Mouse (Mus musculus): ENCODE measurements around the gene Gpr152.

The Gpr152 gene

GRCm38 (mm10) chr19:4139446-4139845, at the start of gene Gpr152:
TSS of gene Gpr152 (plus strand) at chr19:4139787.
- DNase-seq = no peak

- no peak for DNase-seq
Measured at GRCm38 (mm10) chr19:4090446-4090845, 49.1 kb upstream of the Gpr152 start.

- no peak for DNase-seq
Measured at GRCm38 (mm10) chr19:4091383-4091782, 48.2 kb upstream of the Gpr152 start.

DNA sequence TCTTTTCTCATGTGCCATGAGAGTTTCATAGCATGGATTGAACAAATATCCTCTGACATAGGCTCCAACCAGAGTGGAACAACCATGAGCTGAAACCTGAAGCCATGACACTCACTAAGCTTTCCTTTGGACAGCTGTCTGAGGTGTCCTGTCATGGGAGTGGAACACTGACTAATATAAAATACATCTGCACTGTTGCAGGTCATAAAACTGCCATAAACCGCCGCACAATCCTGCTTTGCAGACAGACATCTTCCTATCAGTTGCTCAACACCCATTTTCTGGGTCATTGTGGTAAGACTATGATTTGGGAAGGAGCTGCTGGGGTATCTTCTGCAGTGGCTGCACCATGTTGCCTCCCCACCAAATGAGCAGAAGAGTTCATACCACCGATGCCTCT, 46.8 kb upstream of the Gpr152 start:
- DNase-seq = no peak

DNA sequence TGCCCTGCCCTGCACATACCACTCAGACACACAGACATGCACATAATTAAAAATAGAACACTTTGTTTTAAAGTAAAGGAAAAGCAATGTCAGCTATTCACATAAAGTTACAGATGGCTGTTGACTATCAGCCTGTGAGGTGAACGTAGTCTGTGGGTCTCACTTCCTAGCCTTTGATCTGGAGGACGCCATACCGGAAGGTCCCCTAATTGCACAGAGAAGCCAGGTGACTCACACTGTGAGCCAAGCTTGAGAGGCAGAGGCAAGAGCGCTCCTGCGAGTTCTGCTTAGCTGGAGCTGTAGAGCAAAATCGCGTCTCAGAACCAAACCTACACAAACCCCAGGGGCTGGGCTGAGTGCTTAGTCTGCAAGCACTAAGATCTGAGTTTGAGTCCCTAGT, 45.8 kb upstream of the Gpr152 start:
- no peak for DNase-seq

GRCm38 (mm10) chr19:4094348-4094747, 45.2 kb upstream of the Gpr152 start:
- no peak for DNase-seq

DNA sequence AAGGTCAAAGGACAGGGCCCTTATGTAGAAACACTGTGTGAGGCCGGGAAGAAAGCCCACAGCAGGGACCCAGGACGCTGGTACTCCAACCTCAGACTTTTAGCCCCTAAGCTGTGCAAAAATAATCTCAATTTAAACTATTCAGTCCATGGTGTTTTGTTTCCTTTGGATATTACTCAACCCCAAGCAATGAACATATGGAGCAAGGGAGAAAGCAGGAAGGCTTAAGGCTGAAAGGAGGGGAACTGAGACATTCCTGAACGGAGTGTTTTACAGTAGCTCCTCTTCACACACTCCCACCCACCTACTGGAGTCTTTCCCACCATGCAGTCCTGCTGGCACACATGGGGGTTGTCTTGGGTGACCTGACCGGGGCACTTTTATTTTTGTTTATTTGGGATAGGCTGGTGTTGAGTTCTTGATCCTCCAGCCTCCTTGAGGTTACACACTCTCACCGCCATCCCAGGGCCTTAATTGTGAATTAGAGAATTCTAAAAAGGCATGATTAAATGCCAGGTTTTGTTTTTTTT, 44.7 kb upstream of the Gpr152 start:
- DNase-seq = no peak

- DNase-seq = no peak
Measured at GRCm38 (mm10) chr19:4095802-4096201, 43.8 kb upstream of the Gpr152 start.

DNA sequence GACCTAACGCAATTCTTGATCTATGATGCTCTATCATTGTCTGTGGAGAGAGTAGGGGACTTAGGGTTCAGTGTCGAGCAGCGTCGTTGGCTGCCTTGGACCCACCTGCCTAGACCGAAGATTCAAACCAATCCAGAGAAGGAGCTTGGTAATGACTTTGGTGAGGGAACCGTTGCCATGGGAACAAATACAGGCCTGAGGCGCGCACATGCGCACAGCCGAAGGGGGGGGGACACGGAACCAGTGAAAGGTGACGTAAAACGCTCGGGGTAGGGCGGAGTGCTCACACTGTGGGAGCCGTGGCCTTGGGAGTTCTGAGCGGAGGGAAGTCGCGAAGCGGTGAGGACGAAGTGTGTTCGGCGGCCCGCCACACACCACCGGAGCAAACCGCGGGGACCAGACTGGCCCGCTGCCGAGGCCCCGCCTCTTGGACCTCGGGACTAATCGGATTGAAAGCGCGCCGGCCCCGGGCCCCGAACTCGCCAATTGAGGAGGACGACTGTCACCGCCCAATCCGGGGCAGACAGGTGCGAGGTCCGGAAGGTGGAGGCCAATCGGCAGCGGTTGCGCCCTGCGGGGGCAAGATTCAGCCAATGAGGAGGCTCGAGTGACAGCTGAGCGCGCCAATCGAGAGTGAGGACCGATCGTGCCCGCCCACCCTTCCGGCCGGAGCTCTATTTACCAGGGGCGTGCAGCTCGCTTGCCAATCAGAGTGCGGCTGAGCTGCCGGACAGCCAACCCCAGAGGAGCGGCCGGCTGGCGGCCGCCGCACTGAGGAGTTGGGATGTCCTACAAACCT, 42.7 kb upstream of the Gpr152 start, which contains the start of gene Cdk2ap2:
Gene Cdk2ap2, plus strand, starts transcription at position 541 of the 799 bp plus-strand sequence.
- DNase-seq = peak; percentile 100

DNA sequence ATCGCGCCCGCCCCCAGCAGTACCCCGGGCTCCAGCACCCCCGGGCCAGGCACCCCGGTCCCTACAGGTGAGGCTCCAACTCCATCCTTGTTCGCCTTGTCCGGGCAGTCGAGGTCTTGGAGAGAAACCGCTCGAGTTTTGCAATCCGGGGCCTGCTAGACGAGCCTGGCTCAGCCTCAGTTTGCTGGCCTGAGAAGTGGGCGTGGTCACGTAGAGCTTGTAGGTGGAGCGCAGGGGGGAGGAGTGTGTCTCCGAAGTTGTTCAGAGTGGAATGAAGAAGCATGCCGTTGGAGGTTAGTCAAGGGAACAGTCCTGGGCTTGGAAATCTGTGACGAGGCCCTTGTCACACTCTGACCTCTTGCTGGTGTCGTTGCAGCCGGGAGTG, 42.2 kb upstream of the Gpr152 start:
- peak; percentile 78 to 86 for DNase-seq

- no peak for DNase-seq
Measured at GRCm38 (mm10) chr19:4098426-4098825, 41.2 kb upstream of the Gpr152 start.

GRCm38 (mm10) chr19:4099056-4099455, 40.5 kb upstream of the Gpr152 start:
- DNase-seq = peak; percentile 97

DNA sequence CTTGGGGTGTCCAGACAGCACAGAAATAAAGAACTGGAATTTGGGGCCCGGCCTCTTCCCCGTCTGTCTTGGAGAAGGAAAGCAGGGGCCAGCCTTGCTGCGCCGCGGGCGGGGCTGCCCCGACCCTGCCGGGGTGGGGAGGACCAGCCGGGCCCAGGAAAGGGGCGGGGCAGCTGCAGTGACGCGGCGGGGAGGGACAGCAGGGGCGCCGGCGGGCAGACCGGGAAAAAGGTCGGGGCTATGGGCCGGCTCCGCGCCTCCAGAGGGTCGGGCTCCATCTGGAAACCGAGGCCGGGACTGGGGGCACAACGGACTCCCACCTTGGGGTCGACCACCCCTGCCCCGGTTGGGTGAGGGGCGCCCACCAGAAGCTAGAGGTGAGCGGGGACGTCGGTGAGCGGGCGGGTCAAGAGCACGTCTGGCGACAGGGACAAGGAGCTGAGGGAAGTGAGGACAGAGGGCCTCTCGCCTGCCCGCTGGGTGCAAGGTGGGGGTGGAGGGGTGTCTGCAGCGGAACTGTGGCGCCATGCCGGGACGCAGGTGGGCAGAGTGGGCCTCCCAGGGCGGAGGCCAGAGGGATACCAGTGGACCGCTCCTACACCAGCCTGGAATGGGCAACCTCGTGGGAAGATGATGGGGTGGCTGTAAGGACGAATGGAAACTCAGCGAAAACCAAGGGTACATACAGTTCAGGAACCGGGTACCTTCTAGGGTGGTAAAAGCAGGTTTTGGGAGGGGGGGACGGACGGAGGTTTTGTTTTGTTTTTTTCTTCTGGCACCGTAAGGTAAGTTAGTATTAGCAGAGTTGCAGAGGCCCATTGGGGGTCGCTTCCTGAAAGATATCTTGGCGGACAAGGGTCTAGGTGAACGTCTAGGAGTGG, 39.5 kb upstream of the Gpr152 start, which contains the start of gene Pitpnm1:
Gene Pitpnm1, plus strand, starts transcription at position 162 of the 881 bp plus-strand sequence.
- peak; percentile 83 to 85 for DNase-seq

DNA sequence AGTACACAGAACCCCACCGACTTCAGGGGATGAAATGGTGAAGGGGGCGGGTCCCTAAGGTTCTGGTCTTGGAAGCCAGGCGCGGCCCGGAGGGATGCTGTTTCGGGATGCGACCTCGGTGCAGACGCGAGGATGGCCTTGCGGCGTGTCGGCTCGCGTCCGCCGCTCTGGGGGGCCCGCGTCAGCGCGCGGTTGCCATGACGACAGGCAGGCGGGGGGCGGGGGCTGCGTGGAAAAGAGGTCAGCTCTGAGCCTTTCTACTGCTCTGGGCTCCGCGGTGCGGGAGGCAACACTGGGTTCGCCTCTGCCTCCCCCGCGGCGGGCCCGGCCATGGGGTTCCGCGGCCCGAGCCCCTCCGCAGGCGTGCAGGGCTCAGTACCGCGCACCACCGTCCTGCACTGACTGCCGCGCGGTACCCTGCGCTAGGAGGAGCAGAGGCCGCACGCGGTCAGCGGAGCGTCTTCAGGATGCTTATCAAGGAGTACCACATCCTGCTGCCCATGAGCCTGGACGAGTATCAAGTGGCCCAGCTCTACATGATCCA, 38.8 kb upstream of the Gpr152 start:
- peak; percentile 66 to 71 for DNase-seq

- DNase-seq = no peak
Measured at GRCm38 (mm10) chr19:4101466-4101865, 38.1 kb upstream of the Gpr152 start.

- no peak for DNase-seq
Measured at GRCm38 (mm10) chr19:4102049-4102448, 37.5 kb upstream of the Gpr152 start.

GRCm38 (mm10) chr19:4102626-4103025, 37.0 kb upstream of the Gpr152 start:
- DNase-seq = no peak

- no peak for DNase-seq
Measured at GRCm38 (mm10) chr19:4103294-4103693, 36.3 kb upstream of the Gpr152 start.

DNA sequence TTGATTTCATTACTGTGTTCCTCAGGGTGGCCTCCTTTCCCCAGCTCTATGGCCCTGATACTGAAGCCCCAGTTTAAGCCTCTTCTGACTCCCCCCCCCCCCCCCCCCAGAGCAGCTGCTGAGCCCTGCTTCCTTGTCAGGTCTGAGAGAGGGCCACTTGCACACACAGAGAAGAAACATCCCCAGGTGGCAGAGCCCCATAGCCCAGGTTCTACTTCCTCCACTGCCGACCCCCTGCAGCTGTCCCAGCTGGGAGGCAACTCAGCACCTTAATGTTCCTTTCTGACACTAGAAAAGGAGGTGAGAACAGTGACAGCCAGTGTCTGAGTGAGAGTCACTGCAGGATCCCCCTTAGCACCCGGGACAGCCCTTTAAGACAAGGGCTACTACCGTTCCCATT, 35.8 kb upstream of the Gpr152 start:
- no peak for DNase-seq

- DNase-seq = no peak
Measured at GRCm38 (mm10) chr19:4104675-4105194, 34.9 kb upstream of the Gpr152 start.

DNA sequence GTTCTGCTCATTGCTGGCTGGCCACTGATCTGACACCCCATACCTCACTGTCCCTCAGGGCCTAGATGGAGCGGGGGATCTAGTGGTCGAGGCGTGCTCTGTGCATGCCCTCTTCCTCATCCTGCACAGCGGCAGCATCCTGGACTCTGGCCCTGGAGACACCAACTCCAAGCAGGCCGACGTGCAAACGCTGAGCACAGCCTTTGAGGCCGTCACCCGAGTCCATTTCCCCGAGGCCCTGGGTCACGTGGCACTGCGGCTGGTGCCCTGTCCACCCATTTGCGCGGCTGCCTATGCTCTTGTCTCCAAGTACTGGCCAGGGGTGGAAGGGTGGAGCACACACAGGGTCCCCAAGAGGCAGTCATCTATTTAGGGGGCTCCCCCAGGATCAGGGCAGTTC, 32.9 kb upstream of the Gpr152 start:
- DNase-seq = no peak

GRCm38 (mm10) chr19:4108535-4108934, 31.1 kb upstream of the Gpr152 start:
- DNase-seq = no peak
